Mouse (Mus musculus): ENCODE results near the gene Gosr2. TPM values are rescaled to one million over a fixed set of nuclear protein-coding genes. Genes with fewer than 3 reads are reported as not detected.

Gosr2 gene
- total RNA-seq, 2 experiments from 2014 or later, result 31.1 to 32.8 TPM

GRCm38 (mm10) chr11:103691036-103691435 is 6.7 kb downstream of the Gosr2 start:
- DNase-seq, result no peak

- no peak for DNase-seq
Measured at GRCm38 (mm10) chr11:103688980-103689378, 8.7 kb downstream of the Gosr2 start.

DNA sequence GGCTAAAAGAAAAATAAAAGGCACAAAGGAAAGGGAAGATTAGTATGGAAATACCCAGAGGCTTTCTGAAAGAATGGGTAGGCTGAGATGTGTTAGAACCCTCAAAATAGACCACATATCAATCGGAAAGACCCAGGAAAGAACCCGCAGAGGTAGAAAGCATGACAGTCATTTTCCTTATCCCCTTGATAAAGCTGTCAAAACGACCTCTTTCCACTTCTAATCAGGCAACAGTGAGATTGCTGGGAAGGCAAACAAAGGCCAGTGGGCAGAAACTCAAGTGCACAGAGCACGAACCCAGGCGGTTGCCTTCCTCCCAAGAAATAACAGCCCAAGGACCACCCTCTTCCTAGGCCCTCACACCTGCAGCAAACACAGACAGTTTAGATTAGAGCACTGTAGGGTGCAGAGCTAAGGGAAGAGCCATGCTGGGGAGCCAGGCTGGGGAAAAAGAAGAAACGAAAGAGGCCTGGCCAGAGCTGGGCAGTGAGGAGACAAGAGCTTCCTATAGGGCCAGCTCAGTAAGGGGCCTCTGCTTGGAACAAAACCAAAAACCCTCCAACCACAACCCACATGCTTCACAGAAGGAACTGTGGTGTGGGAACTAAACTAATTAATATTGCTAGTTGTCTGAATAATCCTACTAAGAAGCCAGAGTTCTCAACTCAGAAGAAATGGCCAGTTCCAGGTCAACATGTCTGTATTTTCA is 9.3 kb downstream of the Gosr2 start:
- no peak for DNase-seq

DNA sequence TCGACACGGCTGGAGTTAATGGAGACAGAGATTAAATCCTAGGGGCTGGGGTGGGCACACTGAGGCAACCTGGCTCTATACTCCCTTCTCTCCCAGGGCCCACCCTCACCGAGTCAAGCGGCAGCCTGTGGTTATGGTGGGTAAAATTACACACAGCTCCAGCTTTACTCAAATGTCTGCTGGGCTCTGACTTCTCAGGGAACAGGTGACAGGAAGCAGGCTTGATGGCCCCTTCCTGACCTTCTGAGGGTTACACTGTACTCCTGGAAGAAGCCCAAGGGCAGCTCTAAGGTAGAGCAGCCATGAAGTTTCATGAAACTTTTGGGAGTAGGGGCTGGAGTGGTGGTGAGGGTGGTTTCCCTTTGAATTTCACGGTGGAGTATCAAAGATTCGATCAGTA is 11.0 kb downstream of the Gosr2 start:
- DNase-seq, result no peak

DNA sequence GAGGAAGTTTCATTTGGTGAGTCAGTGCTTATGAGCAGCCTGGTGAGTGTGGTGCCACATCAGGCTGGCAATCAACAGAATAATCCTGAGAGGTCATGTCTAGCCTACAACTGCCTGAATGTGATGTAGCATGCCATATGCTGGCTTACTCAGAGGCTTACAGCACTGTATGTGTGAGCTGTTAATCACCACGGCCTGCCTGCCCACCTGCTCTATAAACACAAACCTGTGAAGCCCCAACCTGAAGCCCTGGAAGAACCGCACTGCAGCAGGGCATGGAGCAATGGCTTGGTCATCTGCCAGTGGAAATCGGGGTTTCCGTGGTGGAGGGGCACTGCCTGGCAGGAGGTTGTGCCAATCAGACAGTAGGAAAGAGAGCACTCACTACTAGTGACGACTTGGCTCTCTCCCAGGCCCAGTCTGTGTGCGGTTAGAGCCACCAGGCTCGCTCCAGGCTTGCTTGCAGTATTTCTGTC is 12.4 kb downstream of the Gosr2 start:
- DNase-seq, result no peak

DNA sequence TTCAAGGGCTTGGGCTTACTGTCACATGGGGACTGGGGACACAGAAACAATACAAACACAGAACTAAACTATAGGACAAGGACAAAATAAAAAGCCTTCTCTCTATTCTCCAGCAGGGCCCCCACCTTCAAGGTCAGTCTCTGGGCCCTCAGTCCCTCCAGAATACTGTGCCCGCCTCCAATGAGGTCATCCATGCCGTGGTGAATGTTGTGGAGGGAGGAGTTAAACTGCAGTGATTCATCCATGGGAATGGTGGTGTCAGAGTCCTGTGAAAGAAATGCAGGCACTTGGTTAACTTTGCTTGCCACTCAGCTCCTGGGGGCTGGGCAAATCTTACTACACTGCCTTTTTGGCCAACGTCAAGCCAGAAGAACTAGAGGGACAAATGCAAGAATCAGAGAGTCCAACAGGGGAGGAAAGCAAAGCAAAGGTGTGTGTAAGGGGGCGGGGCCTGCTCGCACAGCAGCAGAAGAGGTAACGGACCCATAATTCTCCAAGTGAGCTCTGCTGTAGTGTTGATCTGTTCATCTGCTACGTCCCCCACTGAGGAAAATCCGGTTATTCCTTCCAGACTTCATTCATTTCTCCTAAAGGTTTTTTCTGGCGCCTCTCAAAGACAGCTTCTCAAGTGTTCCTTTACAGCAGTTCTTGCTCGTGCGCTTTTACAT is 13.9 kb downstream of the Gosr2 start:
- DNase-seq, result no peak

- peak; percentile 44 to 59 for DNase-seq
Measured at GRCm38 (mm10) chr11:103677042-103677441, 20.7 kb downstream of the Gosr2 start.

GRCm38 (mm10) chr11:103675556-103675955 is 22.1 kb downstream of the Gosr2 start:
- peak; percentile 25 to 68 for DNase-seq

- no peak for DNase-seq
Measured at GRCm38 (mm10) chr11:103666907-103667426, 30.7 kb downstream of the Gosr2 start.

- DNase-seq, result no peak
Measured at GRCm38 (mm10) chr11:103666181-103666906, 31.4 kb downstream of the Gosr2 start.

DNA sequence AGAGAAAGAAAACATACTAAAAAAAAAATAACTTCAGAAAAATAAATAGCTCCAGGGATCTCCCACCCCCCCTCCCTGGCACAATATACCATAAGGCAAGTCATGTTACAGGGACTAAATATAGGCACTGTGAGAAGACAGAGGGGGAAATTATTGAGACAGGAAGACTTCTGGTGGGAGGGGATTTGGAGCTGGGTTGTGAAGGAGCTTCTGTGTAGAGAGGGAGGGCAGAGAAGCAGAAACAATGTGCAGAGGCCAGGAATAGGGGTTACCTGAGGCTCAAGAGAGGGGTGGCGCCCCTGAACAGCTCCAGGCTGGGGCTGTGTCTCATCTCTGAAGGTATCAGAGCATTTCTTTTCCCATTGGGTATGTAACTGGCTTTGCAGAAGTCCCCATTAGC is 32.0 kb downstream of the Gosr2 start:
- DNase-seq, result no peak

DNA sequence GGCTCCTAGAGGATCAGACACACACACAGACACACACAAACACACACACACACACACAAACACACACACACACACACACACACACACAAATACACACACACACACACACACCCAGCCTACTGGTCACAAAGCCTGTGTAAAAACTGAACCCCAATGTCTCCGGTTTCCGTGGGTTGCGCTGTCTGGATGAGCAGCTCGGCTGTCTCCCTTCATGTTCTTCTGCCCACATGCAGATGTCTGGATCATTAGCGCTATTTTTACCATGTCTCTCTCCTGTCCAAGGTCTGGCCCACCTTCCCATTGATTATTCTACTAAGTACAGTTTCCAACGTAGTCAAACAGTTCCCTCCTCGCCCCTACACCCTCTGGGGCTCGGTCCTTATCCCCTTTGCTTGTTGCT is 34.6 kb downstream of the Gosr2 start:
- DNase-seq, result no peak

- no peak for DNase-seq
Measured at GRCm38 (mm10) chr11:103662546-103662945, 35.2 kb downstream of the Gosr2 start.

DNA sequence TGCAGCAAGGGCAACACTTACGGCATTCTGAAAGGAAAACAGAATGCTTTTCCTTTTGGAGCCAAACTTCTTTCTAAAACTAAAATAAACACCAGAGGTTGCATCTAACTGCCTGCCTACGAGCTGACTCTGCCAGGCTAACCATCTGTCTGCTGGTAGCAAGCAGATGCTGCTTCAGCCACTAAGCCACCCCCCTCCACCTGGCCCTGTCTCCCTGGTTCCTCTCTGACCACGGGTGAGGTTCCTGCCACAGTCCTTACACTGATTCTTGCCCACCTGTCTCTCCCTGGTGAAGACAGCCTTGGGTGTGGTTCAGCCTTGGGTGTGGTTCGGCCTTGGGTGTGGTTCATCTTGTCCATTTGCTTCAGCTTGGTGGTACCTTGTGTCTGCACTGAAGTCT is 35.8 kb downstream of the Gosr2 start:
- DNase-seq, result no peak

GRCm38 (mm10) chr11:103658189-103658588 is 39.5 kb downstream of the Gosr2 start:
- no peak for DNase-seq

- DNase-seq, result peak; percentile 12 to 44
Measured at GRCm38 (mm10) chr11:103656520-103656919, 41.2 kb downstream of the Gosr2 start.

DNA sequence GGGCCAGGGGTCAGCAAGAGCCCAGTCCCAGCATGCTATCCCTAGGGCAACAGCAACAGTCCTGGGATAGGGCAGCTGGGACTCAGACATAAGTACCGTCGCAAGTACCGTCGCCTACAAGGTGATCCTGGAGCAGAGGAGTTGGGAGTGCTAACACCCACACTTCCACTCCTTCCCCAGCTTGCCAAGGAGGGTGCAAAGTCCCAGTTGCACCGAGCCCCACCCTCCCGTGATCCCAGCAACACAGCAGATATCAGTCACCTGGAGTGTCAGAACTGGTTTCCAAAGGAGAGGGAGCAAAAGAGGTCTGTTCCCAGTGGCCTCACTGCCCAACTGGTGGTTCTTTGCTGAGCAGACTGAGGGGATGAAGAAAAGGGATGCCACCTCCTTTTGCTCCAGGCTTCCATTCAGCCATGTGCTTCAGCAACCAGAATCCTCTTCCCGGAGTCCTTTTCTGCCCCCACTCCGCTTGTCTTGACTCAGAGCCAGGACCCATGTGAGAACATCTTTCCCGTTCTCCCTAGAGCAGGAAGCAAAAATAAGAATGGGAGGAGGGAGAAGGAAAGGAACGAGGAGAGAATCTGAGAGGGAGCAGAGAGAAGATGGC is 44.2 kb downstream of the Gosr2 start:
- no peak for DNase-seq

GRCm38 (mm10) chr11:103651426-103651825 is 46.3 kb downstream of the Gosr2 start:
- no peak for DNase-seq

- no peak for DNase-seq
Measured at GRCm38 (mm10) chr11:103649983-103650493, 47.7 kb downstream of the Gosr2 start.

DNA sequence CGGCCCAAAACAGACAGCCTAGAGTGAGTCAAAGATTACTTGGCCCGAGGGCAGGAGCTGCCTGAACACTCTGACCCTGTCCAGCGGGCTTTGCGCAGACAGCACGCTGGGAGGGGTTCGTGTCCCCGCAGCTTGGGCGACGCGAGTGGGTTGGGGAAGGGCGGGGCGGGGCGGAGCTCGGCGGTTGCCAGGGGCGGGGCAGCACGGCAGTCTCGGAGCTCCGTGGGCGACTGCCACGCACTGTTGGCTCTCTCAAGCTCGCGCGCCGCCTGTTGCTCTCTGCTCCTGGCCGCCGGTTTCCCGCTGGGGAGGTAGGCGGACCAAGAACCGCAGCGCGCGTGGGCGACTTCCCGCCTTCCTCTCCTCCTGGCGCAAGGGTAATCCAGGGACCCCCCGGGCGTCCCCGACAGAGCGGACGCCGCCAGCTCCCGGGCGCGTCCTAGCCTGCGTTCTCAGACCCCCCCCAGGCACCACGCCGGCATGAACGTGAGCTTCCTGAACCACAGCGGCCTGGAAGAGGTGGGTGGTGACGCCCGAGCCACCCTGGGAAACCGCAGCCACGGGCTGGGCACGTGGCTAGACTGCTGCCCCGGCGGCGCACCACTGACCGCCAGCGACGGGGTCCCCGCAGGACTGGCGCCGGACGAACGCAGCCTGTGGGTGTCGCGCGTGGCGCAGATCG is 48.3 kb downstream of the Gosr2 start, which contains the start of gene Rprml:
TSS of gene Rprml (plus strand) at position 270 of the 682 bp plus-strand sequence.
- DNase-seq, result peak in 1 of 2 experiments; percentile 4

DNA sequence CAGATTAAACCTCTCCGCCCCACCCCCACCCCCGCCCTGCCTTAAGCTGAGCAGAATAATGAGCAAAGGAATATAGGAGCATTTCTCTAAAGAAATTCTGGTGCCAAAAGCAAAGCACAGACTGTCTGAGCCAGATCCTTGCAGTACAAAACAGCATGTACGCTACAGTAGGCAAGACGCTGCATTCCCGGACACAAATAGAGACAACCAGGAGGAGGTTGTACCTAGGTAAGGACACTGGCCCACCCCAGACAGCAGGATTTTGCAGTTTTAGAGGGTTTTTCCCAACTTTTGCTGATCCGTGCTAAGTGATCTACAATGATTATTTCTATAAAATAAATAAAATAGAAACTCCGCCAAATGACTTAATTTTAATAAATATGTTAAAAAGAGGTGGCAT is 49.0 kb downstream of the Gosr2 start:
- no peak for DNase-seq

Measured in heart, adult 18-20 months (tissue).